Mouse (Mus musculus): ENCODE data around the gene Otud6a. TPM values are rescaled to one million over a fixed set of nuclear protein-coding genes. Genes with fewer than 3 reads are reported as not detected.
"Not testable (repeated sequence)": the region's sequence is repeated elsewhere in the genome, so short reads cannot be mapped to it uniquely, and the experiment has no call there.

Otud6a gene
- not detected in 2 replicates for polyA plus RNA-seq (2015; fragmentation: Nextera tagmentation; extraction: Ambion mirVana)

- WGBS, result 90% methylated on average over 21 of the region's 21 CpGs
- no peaks in the 10 kb centered on the region for H3K4me1 ChIP-seq (replicated peaks)
- no peaks in the 10 kb centered on the region for H3K9me3 ChIP-seq
- H3K4me3 ChIP-seq, result no peak within 1 kb of the TSS
- H3K9ac ChIP-seq, result no peak within 1 kb of the TSS
- H3K27ac ChIP-seq (replicated peaks), result no peak within 1 kb of the TSS
- peaks cover 19% of the 10 kb centered on the region for H3K27me3 ChIP-seq
- no peaks in the 10 kb centered on the region for H3K36me3 ChIP-seq
- no peak within 1 kb of the TSS for H3K4me2 ChIP-seq
- no peak for ATAC-seq (ENCODE audit: low read depth)
These were observed at the start of gene Otud6a for GRCm38 (mm10) chrX:100428693-100429092. Gene Otud6a, plus strand, starts transcription at chrX:100429013.

GRCm38 (mm10) chrX:100389887-100390286 lies 38.9 kb upstream of the Otud6a start:
- Histone ChIP-seq H3K27me3 (peaks cover 15% of the 10 kb centered on the region), H3K4me3 (no peak overlapping the region), H3K36me3 (no peaks in the 10 kb centered on the region), H3K4me1 (replicated peaks) (no peaks in the 10 kb centered on the region), H3K9ac (no peak overlapping the region), H3K9me3 (0 out of 2 replicates have a peak, but pooled peaks cover 2% of the 10 kb centered on the region), H3K27ac (replicated peaks) (no peak overlapping the region), H3K4me2 (no peak overlapping the region)
- 79% methylated on average over 1 of the region's 1 CpGs for WGBS
- ATAC-seq (ENCODE audit: low read depth), result no peak

GRCm38 (mm10) chrX:100392304-100392703 lies 36.5 kb upstream of the Otud6a start:
- ATAC-seq (ENCODE audit: low read depth), result no peak
- WGBS, result 35% methylated on average over 6 of the region's 6 CpGs

GRCm38 (mm10) chrX:100394223-100394861 lies 34.5 kb upstream of the Otud6a start:
- Histone ChIP-seq H3K27me3 (peaks cover 21% of the 10 kb centered on the region), H3K4me2 (no peak overlapping the region), H3K4me3 (no peak overlapping the region), H3K27ac (replicated peaks) (no peak overlapping the region), H3K36me3 (no peaks in the 10 kb centered on the region), H3K9me3 (no peaks in the 10 kb centered on the region), H3K4me1 (replicated peaks) (no peaks in the 10 kb centered on the region), H3K9ac (no peak overlapping the region)
- ATAC-seq (ENCODE audit: low read depth), result no peak
- 42% methylated on average over 7 of the region's 7 CpGs for WGBS

More at GRCm38 (mm10) chrX:100392304-100392703, 36.5 kb upstream of the Otud6a start:
- Histone ChIP-seq H3K4me1 (replicated peaks) (no peaks in the 10 kb centered on the region), H3K36me3 (no peaks in the 10 kb centered on the region), H3K9me3 (0 out of 2 replicates have a peak, but pooled peaks cover 2% of the 10 kb centered on the region), H3K9ac (no peak overlapping the region), H3K27ac (replicated peaks) (no peak overlapping the region), H3K4me3 (no peak overlapping the region), H3K4me2 (no peak overlapping the region), H3K27me3 (peaks cover 21% of the 10 kb centered on the region)

GRCm38 (mm10) chrX:100395026-100395425 lies 33.8 kb upstream of the Otud6a start:
- no peak for ATAC-seq (ENCODE audit: low read depth)

DNA sequence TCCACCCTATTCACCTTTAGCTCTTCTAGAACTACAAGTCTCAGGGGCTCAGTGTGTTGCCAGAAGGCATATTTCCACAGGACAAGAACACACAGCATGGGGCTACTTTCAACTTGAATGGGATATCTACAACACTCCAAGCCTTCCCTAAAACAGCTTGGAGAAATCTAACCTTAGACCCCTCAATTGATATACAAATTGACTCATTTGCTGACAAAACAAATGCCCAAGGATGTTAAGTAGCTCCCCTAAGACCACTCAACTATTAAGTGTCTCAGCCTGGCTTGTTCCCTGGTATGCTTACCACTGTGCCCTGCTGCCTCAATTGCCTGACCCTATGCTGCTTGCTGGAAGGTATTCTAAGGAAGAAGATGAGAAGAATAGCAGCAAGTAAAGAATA lies 27.9 kb upstream of the Otud6a start:
- no peak for ATAC-seq (ENCODE audit: low read depth)
- Histone ChIP-seq H3K27ac (replicated peaks) (no peak overlapping the region), H3K36me3 (no peaks in the 10 kb centered on the region), H3K4me2 (no peak overlapping the region), H3K4me3 (no peak overlapping the region), H3K4me1 (replicated peaks) (no peaks in the 10 kb centered on the region), H3K9me3 (no peaks in the 10 kb centered on the region), H3K9ac (no peak overlapping the region), H3K27me3 (peaks cover 6% of the 10 kb centered on the region; the same call in 1 of the 2 replicates)

More at GRCm38 (mm10) chrX:100395026-100395425, 33.8 kb upstream of the Otud6a start:
- H3K9me3 ChIP-seq, result no peaks in the 10 kb centered on the region
- H3K27ac ChIP-seq (replicated peaks), result no peak overlapping the region
- no peaks in the 10 kb centered on the region for H3K4me1 ChIP-seq (replicated peaks)
- 83% methylated on average over 8 of the region's 8 CpGs for WGBS
- H3K4me3 ChIP-seq, result no peak overlapping the region
- no peaks in the 10 kb centered on the region for H3K36me3 ChIP-seq
- no peak overlapping the region for H3K9ac ChIP-seq
- H3K27me3 ChIP-seq, result peaks cover 21% of the 10 kb centered on the region
- H3K4me2 ChIP-seq, result no peak overlapping the region

DNA sequence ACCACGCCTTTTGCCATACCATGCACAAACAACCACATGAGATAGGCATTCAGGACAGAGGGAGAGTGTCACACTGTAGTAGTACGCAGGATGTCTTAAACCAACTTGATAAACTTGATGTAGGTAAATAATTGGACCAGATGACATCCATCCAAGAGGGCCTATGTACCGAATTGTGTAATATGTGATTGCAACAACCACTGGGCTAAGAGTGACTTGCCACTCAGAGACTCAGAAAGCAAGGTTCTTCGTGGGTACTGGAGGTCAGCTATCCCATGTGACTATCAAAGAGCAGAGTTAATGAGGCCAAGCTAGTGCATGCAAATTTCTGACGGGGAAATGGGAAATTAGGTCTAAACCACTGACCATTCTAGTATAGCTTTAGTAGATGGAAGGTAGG lies 27.2 kb upstream of the Otud6a start:
- Histone ChIP-seq H3K4me1 (replicated peaks) (no peaks in the 10 kb centered on the region), H3K9ac (no peak overlapping the region), H3K27ac (replicated peaks) (no peak overlapping the region), H3K4me2 (no peak overlapping the region), H3K4me3 (no peak overlapping the region), H3K9me3 (no peaks in the 10 kb centered on the region), H3K27me3 (no peaks in the 10 kb centered on the region), H3K36me3 (no peaks in the 10 kb centered on the region)
- 82% methylated on average over 5 of the region's 5 CpGs for WGBS
- ATAC-seq (ENCODE audit: low read depth), result no peak

- no peak overlapping the region for H3K4me3 ChIP-seq
- H3K27me3 ChIP-seq, result no peaks in the 10 kb centered on the region; the same call in 1 of the 2 replicates
- H3K27ac ChIP-seq (replicated peaks), result no peak overlapping the region
- H3K4me1 ChIP-seq (replicated peaks), result no peaks in the 10 kb centered on the region
- H3K9me3 ChIP-seq, result no peaks in the 10 kb centered on the region
- no peaks in the 10 kb centered on the region for H3K36me3 ChIP-seq
- no peak overlapping the region for H3K4me2 ChIP-seq
- WGBS, result 72% methylated on average over 1 of the region's 1 CpGs
- no peak overlapping the region for H3K9ac ChIP-seq
- no peak for ATAC-seq (ENCODE audit: low read depth)
These were observed 19.6 kb upstream of the Otud6a start for GRCm38 (mm10) chrX:100409245-100409644.

DNA sequence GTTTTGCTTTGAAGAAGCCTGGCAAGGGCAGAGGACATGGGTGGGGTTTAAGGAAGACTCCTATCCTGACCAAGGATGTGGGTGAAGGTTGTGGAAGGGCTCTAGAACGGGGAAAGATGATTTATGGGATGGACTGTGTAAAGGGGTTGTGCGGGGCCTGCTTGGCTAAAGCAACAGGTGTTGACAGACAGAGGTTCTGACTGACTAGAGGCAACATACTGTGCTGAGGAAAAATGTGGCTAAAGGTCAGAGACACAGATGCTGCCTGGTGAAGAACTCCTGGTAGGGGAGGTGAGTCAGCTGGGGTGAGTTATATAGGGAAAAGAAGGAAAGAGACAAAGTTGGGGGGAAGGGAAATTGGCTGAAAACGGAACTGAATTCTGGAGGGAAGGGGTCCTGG lies 3.5 kb downstream of the Otud6a start:
- Histone ChIP-seq H3K36me3 (no peaks in the 10 kb centered on the region), H3K9ac (no peak overlapping the region), H3K9me3 (no peaks in the 10 kb centered on the region), H3K4me1 (replicated peaks) (no peaks in the 10 kb centered on the region), H3K4me3 (no peak overlapping the region), H3K27me3 (peaks cover 34% of the 10 kb centered on the region), H3K4me2 (no peak overlapping the region), H3K27ac (replicated peaks) (no peak overlapping the region)
- WGBS, result 70% methylated on average over 3 of the region's 3 CpGs
- ATAC-seq (ENCODE audit: low read depth), result no peak

GRCm38 (mm10) chrX:100442617-100443016 lies 13.8 kb downstream of the Otud6a start, which contains the start of gene Awat2:
Gene Awat2, minus strand, starts transcription at chrX:100442717.
- H3K27ac ChIP-seq (replicated peaks); H3K4me3 ChIP-seq; H3K9me3 ChIP-seq; H3K9ac ChIP-seq; H3K4me1 ChIP-seq (replicated peaks); H3K4me2 ChIP-seq; ATAC-seq (ENCODE audit: low read depth); H3K36me3 ChIP-seq: not testable (repeated sequence)
- H3K27me3 ChIP-seq, result peaks cover 16% of the 10 kb centered on the region
- WGBS, result 86% methylated on average over 2 of the region's 2 CpGs

DNA sequence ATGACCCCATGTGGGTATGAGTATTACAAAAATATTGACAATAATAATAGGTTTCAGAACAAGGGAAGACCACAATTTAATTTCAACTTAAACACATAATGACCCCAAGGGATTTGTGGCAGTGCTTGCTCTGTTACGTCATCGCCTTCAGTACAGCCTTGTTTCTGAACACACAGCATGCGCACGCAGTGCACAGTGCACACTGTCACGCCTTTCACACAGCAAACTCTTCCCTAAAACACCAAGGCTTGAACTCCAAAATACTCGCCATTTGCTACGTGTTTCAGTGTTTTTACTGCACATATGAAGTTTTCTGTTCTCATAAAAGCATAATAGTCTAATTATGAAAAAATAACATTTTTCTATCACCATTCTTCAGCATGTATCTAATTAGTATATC lies 14.7 kb downstream of the Otud6a start:
- no peaks in the 10 kb centered on the region for H3K36me3 ChIP-seq
- no peak overlapping the region for H3K9ac ChIP-seq
- H3K4me1 ChIP-seq (replicated peaks), result no peaks in the 10 kb centered on the region
- WGBS, result 91% methylated on average over 7 of the region's 7 CpGs
- H3K4me2 ChIP-seq, result no peak overlapping the region
- ATAC-seq (ENCODE audit: low read depth), result no peak
- no peaks in the 10 kb centered on the region for H3K9me3 ChIP-seq
- H3K4me3 ChIP-seq, result no peak overlapping the region
- H3K27me3 ChIP-seq, result peaks cover 12% of the 10 kb centered on the region
- no peak overlapping the region for H3K27ac ChIP-seq (replicated peaks)

GRCm38 (mm10) chrX:100468047-100468446 lies 39.2 kb downstream of the Otud6a start:
- Histone ChIP-seq H3K9ac (no peak overlapping the region), H3K27me3 (peaks cover 28% of the 10 kb centered on the region), H3K4me1 (replicated peaks) (no peaks in the 10 kb centered on the region), H3K4me3 (no peak overlapping the region), H3K36me3 (no peaks in the 10 kb centered on the region), H3K27ac (replicated peaks) (no peak overlapping the region), H3K4me2 (no peak overlapping the region), H3K9me3 (no peaks in the 10 kb centered on the region)
- no peak for ATAC-seq (ENCODE audit: low read depth)
- WGBS, result 78% methylated on average over 4 of the region's 4 CpGs

DNA sequence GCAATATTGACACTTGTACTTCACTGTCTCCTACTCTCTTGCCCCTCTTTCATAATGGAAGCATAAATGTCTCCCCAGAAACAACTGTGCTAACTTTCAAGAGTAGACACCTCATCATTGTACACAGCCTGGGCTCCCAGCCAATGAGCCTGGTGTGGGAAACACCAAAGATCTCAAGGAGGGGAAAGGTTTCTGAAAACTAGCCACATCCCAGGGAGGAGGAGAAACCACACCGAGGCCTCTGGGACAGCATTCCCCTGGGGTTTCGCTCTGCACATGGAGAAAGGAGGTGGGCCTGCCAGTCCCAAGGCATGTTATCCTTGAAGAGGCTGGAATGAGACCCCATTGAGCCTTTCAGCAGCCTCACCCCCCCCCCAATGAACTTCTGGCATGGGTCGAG lies 41.3 kb downstream of the Otud6a start:
- Histone ChIP-seq H3K9me3 (no peaks in the 10 kb centered on the region), H3K4me1 (replicated peaks) (no peaks in the 10 kb centered on the region), H3K9ac (no peak overlapping the region), H3K4me3 (no peak overlapping the region), H3K36me3 (no peaks in the 10 kb centered on the region), H3K4me2 (no peak overlapping the region), H3K27me3 (peaks cover 36% of the 10 kb centered on the region), H3K27ac (replicated peaks) (no peak overlapping the region)
- 73% methylated on average over 3 of the region's 3 CpGs for WGBS
- no peak for ATAC-seq (ENCODE audit: low read depth)
